Mouse (Mus musculus): ENCODE results near the gene 4931428L18Rik.
A peak's percentile ranks its signal among the peaks of the same experiment; 100 is the strongest.

Gene 4931428L18Rik

GRCm38 (mm10) chr1:31222564-31222963 lies at the start of gene 4931428L18Rik, which contains the start of gene Pih1d3:
Gene 4931428L18Rik, minus strand, starts transcription at chr1:31222684.
Gene Pih1d3, plus strand, starts transcription at chr1:31222838.
- no peak for DNase-seq (ENCODE audit: low spot score)

GRCm38 (mm10) chr1:31260218-31260923 lies 37.9 kb upstream of the 4931428L18Rik start:
- peak; percentile 27 for DNase-seq (ENCODE audit: low spot score)

GRCm38 (mm10) chr1:31233319-31234036 lies 11.0 kb upstream of the 4931428L18Rik start:
- DNase-seq (ENCODE audit: low spot score) = peak; percentile 7

- DNase-seq (ENCODE audit: low spot score) = no peak
Observed at GRCm38 (mm10) chr1:31220599-31221250, 1.8 kb downstream of the 4931428L18Rik start.

- no peak for DNase-seq (ENCODE audit: low spot score)
Observed at GRCm38 (mm10) chr1:31214831-31215230, 7.7 kb downstream of the 4931428L18Rik start.

- DNase-seq (ENCODE audit: low spot score) = peak; percentile 40
Observed at GRCm38 (mm10) chr1:31210144-31210543, 12.3 kb downstream of the 4931428L18Rik start.

- no peak for DNase-seq (ENCODE audit: low spot score)
Observed at GRCm38 (mm10) chr1:31205770-31206169, 16.7 kb downstream of the 4931428L18Rik start.

- DNase-seq (ENCODE audit: low spot score) = no peak
Observed at GRCm38 (mm10) chr1:31205346-31205745, 17.1 kb downstream of the 4931428L18Rik start.

- DNase-seq (ENCODE audit: low spot score) = peak; percentile 17
Observed at GRCm38 (mm10) chr1:31203771-31204170, 18.7 kb downstream of the 4931428L18Rik start.

GRCm38 (mm10) chr1:31196959-31197358 lies 25.5 kb downstream of the 4931428L18Rik start:
- DNase-seq (ENCODE audit: low spot score) = no peak

GRCm38 (mm10) chr1:31195633-31196032 lies 26.9 kb downstream of the 4931428L18Rik start:
- DNase-seq (ENCODE audit: low spot score) = no peak

GRCm38 (mm10) chr1:31190237-31190866 lies 32.1 kb downstream of the 4931428L18Rik start:
- DNase-seq (ENCODE audit: low spot score) = no peak

GRCm38 (mm10) chr1:31178264-31178663 lies 44.2 kb downstream of the 4931428L18Rik start:
- no peak for DNase-seq (ENCODE audit: low spot score)

GRCm38 (mm10) chr1:31176101-31176500 lies 46.4 kb downstream of the 4931428L18Rik start, which contains the start of gene Lgsn:
Gene Lgsn, plus strand, starts transcription at chr1:31176401.
- no peak for DNase-seq (ENCODE audit: low spot score)

- no peak for DNase-seq (ENCODE audit: low spot score)
Observed at GRCm38 (mm10) chr1:31175401-31175800, 47.1 kb downstream of the 4931428L18Rik start.

- no peak for DNase-seq (ENCODE audit: low spot score)
Observed at GRCm38 (mm10) chr1:31165326-31166121, 57.0 kb downstream of the 4931428L18Rik start.

- DNase-seq (ENCODE audit: low spot score) = no peak
Observed at GRCm38 (mm10) chr1:31164527-31165189, 57.8 kb downstream of the 4931428L18Rik start.

GRCm38 (mm10) chr1:31156884-31157283 lies 65.6 kb downstream of the 4931428L18Rik start:
- DNase-seq (ENCODE audit: low spot score) = no peak

- no peak for DNase-seq (ENCODE audit: low spot score)
Observed at GRCm38 (mm10) chr1:31156185-31156584, 66.3 kb downstream of the 4931428L18Rik start.

- DNase-seq (ENCODE audit: low spot score) = peak; percentile 69
Observed at GRCm38 (mm10) chr1:31153793-31154349, 68.6 kb downstream of the 4931428L18Rik start.

All from left cerebral cortex, adult 11 months (tissue).